Mouse (Mus musculus) liver, postnatal 0 days (tissue): ENCODE measurements around the gene Gm44965. TPM values are rescaled to one million over a fixed set of nuclear protein-coding genes. Genes with fewer than 3 reads are reported as not detected.

Experiments used
- ATAC-seq: fragments of 200-750 bp; cut with Nextera tagmentation; 2 replicates; pipeline ENCODE4 v1.8.0; 2017; ENCODE audit warnings: mild to moderate bottlenecking, moderate library complexity
- DNase-seq: peaks from one replicate; pipeline ENCODE4 v3.0.0-alpha.2; 2016
- H3K27ac ChIP-seq: fragments of 300-500 bp; sonication (generic); 2 replicates; pipeline ENCODE4 v1.5.1; 2014; ENCODE audit warnings: antibody characterized with exemption, moderate library complexity, mild to moderate bottlenecking, low read depth
- H3K27me3 ChIP-seq: fragments of 300-500 bp; sonication (generic); 2 replicates; pipeline ENCODE4 v1.6.1; 2014; ENCODE audit warnings: low read length, control low read depth, mixed read lengths; ENCODE audit not compliant: insufficient read depth
- H3K36me3 ChIP-seq: fragments of 300-500 bp; sonication (generic); replicated peaks from 2 replicates; pipeline ENCODE4 v1.6.1; 2014; ENCODE audit warnings: mild to moderate bottlenecking, control low read depth, low read length, moderate library complexity, mixed read lengths; ENCODE audit not compliant: insufficient read depth
- H3K4me1 ChIP-seq: fragments of 300-500 bp; sonication (generic); 2 replicates; pipeline ENCODE4 v1.6.1; 2014; ENCODE audit warnings: antibody characterized with exemption, mild to moderate bottlenecking, control low read depth; ENCODE audit not compliant: insufficient read depth
- H3K4me2 ChIP-seq: fragments of 300-500 bp; sonication (generic); 2 replicates; pipeline ENCODE4 v1.6.1; 2014; ENCODE audit warnings: low read depth, mild to moderate bottlenecking, low read length, moderate library complexity, mixed read lengths
- H3K4me3 ChIP-seq: fragments of 300-500 bp; sonication (generic); 2 replicates; pipeline ENCODE4 v1.5.1; 2014; ENCODE audit warnings: low read depth, low read length
- H3K9ac ChIP-seq: fragments of 300-500 bp; sonication (generic); replicated peaks from 2 replicates; pipeline ENCODE4 v1.6.1; 2014; ENCODE audit warnings: mild to moderate bottlenecking, moderate library complexity
- H3K9me3 ChIP-seq: fragments of 300-500 bp; sonication (generic); 2 replicates; pipeline ENCODE4 v1.6.1; 2016; ENCODE audit warnings: mild to moderate bottlenecking, control low read depth, low read length, mixed read lengths
- CTCF ChIP-seq: sonication (generic); IDR thresholded peaks from 2 replicates; pipeline ENCODE4 v1.5.1; 2016; ENCODE audit warnings: antibody characterized with exemption, low read depth
- EP300 ChIP-seq: IDR thresholded peaks from 2 replicates; pipeline ENCODE4 v1.6.1; 2016; ENCODE audit warnings: antibody characterized with exemption, low read depth, mild to moderate bottlenecking
- WGBS: fragments of 180-500 bp; shearing (Covaris S2); extraction: QIAGEN DNeasy Blood & Tissue Kit; methylation state at CpG from one replicate; pipeline ENCODE4 v1.1.7; 2014; ENCODE audit not compliant: insufficient replicate concordance; 5-methylcytosine and 5-hydroxymethylcytosine counted together
- polyA plus RNA-seq: library from polyadenylated mRNA; unstranded; fragments of >200 nt; fragmentation: Nextera tagmentation; extraction: Ambion mirVana; gene quantifications from 2 replicates; pipeline ENCODE4 v1.2.1, GENCODE M21; 2015

Gm44965 gene
- polyA plus RNA-seq, 1 experiment from 2014 or later, result not detected

DNA sequence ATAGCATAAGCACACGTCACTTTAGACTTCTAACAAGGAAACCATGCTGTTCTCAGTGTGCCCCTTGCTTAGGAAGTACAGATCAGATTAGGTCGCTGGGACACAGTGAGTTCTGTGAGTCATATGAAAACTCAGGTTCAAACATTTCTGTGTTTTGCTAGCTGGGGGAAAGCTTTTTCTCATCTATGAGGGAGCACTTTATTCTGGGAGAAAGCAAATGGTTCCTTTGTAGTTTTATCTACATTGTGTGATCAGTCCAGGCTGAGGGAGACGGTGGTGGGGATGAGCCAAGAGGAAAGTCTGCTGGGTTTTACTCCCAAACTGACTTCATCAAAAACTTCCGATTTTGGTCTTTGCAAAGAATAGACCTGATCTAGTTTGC lies 52.6 kb downstream of the Gm44965 start:
- TF ChIP-seq EP300 (no peak), CTCF (no peak)
- H3K4me2 ChIP-seq, result no peak overlapping the region
- no peaks in the 10 kb centered on the region for H3K36me3 ChIP-seq
- no peak overlapping the region for H3K27ac ChIP-seq
- peaks cover 4% of the 10 kb centered on the region for H3K4me1 ChIP-seq
- DNase-seq (no peak), ATAC-seq (no peak)
- 58% methylated on average over 4 of the region's 4 CpGs for WGBS
- no peaks in the 10 kb centered on the region for H3K27me3 ChIP-seq
- no peaks in the 10 kb centered on the region for H3K9me3 ChIP-seq
- no peak overlapping the region for H3K4me3 ChIP-seq
- H3K9ac ChIP-seq, result no peak overlapping the region

DNA sequence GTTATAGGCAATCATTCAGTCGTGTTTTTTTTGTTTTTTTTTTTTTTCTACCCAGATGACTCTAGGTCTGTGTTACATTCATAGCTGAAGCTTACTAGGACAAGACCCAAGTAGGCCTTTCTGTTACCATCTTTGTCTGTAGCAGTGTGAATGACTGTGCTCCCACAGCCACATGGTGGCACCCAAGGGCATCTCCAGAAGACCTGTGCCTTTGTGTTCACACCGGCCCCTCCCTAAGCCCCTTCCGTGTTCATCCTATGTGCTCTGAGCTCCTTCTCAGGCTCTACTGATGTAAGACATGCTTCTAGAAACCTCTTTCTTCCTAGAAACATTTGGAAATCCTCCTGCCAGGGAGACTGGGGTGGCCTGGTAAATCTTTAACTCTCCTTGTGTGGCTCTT lies 53.3 kb downstream of the Gm44965 start, which contains the start of gene Gimap8:
Gimap8 (plus strand) TSS at position 240 of the 400 bp plus-strand sequence.
- Histone ChIP-seq H3K9ac (no peak within 1 kb of the TSS), H3K4me1 (peaks cover 4% of the 10 kb centered on the region), H3K27me3 (no peaks in the 10 kb centered on the region), H3K9me3 (no peaks in the 10 kb centered on the region), H3K36me3 (no peaks in the 10 kb centered on the region), H3K27ac (no peak within 1 kb of the TSS), H3K4me3 (no peak within 1 kb of the TSS), H3K4me2 (peak within 1 kb of the TSS; percentile 24; the same call in 1 of the 2 replicates)
- DNase-seq, result peak; percentile 69
- peak; percentile 61 for ATAC-seq
- TF ChIP-seq CTCF, result peak; percentile 76
- TF ChIP-seq EP300, result no peak
- WGBS, result 5% methylated on average over 3 of the region's 3 CpGs

DNA sequence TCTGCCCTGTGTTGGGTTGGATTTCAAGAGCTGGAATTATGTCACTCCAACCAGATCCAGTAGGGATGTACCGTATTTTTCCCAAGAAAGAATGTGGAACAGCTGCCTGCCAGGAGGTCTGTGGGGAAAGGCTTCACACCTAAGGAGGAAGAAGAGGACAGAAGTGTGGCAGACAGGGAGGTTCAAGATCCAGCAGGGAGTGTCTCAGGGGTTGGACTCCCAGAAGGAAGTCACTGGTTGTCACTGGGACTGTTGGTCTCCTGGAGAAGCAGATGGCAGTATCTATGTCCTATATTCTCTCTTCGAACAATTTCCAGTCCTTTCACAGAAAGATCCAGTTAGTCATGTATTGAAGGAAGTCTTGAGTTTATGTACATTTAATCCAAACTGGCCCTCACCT lies 53.9 kb downstream of the Gm44965 start:
- H3K27ac ChIP-seq, result no peak overlapping the region
- no peaks in the 10 kb centered on the region for H3K9me3 ChIP-seq
- TF ChIP-seq EP300 (no peak), CTCF (no peak)
- no peaks in the 10 kb centered on the region for H3K27me3 ChIP-seq
- H3K4me3 ChIP-seq, result no peak overlapping the region
- H3K9ac ChIP-seq, result no peak overlapping the region
- peak; percentile 9 for DNase-seq
- H3K4me2 ChIP-seq, result peak overlapping the region; percentile 24; the same call in 1 of the 2 replicates
- 69% methylated on average over 2 of the region's 2 CpGs for WGBS
- H3K36me3 ChIP-seq, result no peaks in the 10 kb centered on the region
- no peak for ATAC-seq
- peaks cover 4% of the 10 kb centered on the region for H3K4me1 ChIP-seq

DNA sequence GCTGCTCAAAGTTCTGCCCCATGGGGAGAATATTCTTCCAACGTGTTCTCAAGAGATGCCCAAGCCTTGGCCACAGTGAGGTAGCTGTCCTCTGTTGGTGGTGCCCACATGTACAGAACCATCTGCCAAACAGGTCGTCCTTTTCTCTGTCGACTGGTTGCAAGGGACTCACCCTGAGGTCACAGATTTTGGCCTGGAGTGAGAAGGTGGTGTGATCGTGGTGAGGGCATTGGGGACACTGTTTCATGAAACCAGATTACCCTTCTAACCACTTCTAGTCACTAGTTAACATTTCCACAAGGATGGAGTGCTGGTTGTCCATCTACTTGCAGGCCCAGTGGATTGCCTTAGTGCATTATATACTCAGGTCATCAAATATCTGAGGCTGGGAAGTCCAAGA lies 55.0 kb downstream of the Gm44965 start:
- no peak overlapping the region for H3K9ac ChIP-seq
- WGBS, result 73% methylated on average over 4 of the region's 4 CpGs
- DNase-seq (no peak), ATAC-seq (no peak)
- H3K36me3 ChIP-seq, result no peaks in the 10 kb centered on the region
- H3K4me3 ChIP-seq, result no peak overlapping the region
- no peaks in the 10 kb centered on the region for H3K9me3 ChIP-seq
- TF ChIP-seq CTCF (no peak), EP300 (no peak)
- H3K27ac ChIP-seq, result no peak overlapping the region
- H3K27me3 ChIP-seq, result no peaks in the 10 kb centered on the region
- no peak overlapping the region for H3K4me2 ChIP-seq
- peaks cover 4% of the 10 kb centered on the region for H3K4me1 ChIP-seq

DNA sequence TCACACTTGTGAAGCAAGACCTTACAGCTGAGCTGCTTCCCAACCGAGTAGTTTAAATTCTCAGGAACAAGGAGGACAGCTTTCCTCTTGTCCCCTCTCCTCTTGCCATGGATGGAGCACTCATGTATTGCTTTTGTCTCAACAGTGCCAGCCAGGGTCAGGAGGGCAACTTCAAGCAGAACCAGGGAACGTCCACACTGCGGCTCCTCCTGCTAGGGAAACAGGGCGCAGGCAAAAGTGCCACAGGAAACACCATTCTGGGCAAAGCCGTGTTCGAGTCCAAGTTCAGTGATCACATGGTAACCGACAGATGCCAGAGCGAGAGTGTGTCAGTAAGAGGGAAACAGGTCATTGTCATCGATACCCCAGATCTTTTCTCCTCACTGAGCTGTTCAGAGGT lies 56.3 kb downstream of the Gm44965 start:
- Histone ChIP-seq H3K27ac (no peak overlapping the region), H3K4me1 (peaks cover 4% of the 10 kb centered on the region), H3K9ac (no peak overlapping the region), H3K9me3 (no peaks in the 10 kb centered on the region), H3K27me3 (no peaks in the 10 kb centered on the region), H3K4me3 (no peak overlapping the region), H3K4me2 (no peak overlapping the region), H3K36me3 (no peaks in the 10 kb centered on the region)
- ATAC-seq, result no peak
- TF ChIP-seq EP300 (no peak), CTCF (no peak)
- DNase-seq, result no peak
- 78% methylated on average over 9 of the region's 9 CpGs for WGBS

DNA sequence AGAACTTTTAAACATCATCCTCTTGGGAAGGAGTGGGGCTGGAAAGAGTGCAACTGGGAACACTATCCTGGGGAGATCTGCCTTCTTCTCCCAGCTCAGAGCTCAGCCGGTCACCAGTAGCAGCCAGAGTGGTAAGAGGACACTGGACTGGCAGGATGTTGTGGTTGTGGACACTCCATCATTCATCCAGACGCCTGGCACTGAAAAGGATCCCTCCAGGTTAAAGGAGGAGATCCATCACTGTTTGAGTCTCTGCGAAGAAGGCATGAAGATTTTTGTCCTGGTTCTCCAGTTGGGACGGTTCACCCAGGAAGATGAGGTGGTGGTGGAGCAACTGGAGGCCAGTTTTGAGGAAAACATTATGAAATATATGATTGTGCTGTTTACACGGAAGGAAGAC lies 65.0 kb downstream of the Gm44965 start:
- no peaks in the 10 kb centered on the region for H3K9me3 ChIP-seq
- WGBS, result 75% methylated on average over 5 of the region's 5 CpGs
- no peak overlapping the region for H3K4me3 ChIP-seq
- no peak overlapping the region for H3K4me2 ChIP-seq
- no peaks in the 10 kb centered on the region for H3K27me3 ChIP-seq
- DNase-seq, result peak; percentile 5
- no peak overlapping the region for H3K9ac ChIP-seq
- ATAC-seq, result no peak
- TF ChIP-seq CTCF (no peak), EP300 (no peak)
- no peaks in the 10 kb centered on the region for H3K36me3 ChIP-seq
- H3K4me1 ChIP-seq, result no peaks in the 10 kb centered on the region
- H3K27ac ChIP-seq, result no peak overlapping the region

DNA sequence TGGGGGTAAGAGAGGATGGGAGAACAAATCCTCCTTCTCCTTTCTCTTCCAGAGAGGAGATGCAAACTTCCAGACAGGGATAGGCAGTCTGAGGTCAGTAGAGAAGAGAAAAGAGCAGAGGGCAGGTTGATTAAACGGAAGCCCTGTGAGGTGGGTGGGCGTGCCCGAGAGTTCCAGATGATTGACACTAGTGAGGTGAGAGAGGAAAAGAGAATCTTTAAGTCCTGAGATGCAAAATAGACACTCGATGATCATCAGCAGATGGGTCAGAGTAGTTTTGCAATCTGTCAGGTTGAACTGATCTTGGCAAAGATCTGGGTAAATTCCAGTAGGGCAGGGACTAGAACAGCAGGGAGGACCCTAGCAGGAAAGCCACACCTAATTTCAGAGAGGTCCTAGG lies 71.0 kb downstream of the Gm44965 start:
- Histone ChIP-seq H3K4me3 (no peak overlapping the region), H3K36me3 (no peaks in the 10 kb centered on the region), H3K9me3 (no peaks in the 10 kb centered on the region), H3K9ac (no peak overlapping the region), H3K4me1 (peaks cover 15% of the 10 kb centered on the region), H3K4me2 (no peak overlapping the region), H3K27me3 (no peaks in the 10 kb centered on the region), H3K27ac (no peak overlapping the region)
- TF ChIP-seq EP300 (no peak), CTCF (no peak)
- ATAC-seq, result no peak
- DNase-seq, result peak; percentile 10
- 45% methylated on average over 4 of the region's 4 CpGs for WGBS
